Mouse (Mus musculus): ENCODE measurements around the gene Ccnjl. TPM values are rescaled to one million over a fixed set of nuclear protein-coding genes. Genes with fewer than 3 reads are reported as not detected.

Gene Ccnjl
- polyA plus RNA-seq, 1 experiment from 2014 or later, result 9.5 TPM

Other genes starting within 250 kb of the Ccnjl start
- gene Pttg1, start 102.5 kb upstream of the Ccnjl start, polyA plus RNA-seq (2014; fragmentation: Nextera tagmentation; extraction: Ambion mirVana), result 36.1 and 40.3 TPM in 2 replicates
- 64.2 and 65.2 TPM in 2 replicates for gene Slu7, start 95.0 kb upstream of the Ccnjl start, polyA plus RNA-seq (2014; fragmentation: Nextera tagmentation; extraction: Ambion mirVana)
- gene C1qtnf2, start 54.5 kb upstream of the Ccnjl start, polyA plus RNA-seq (2014; fragmentation: Nextera tagmentation; extraction: Ambion mirVana), result 3.6 and 13.2 TPM in 2 replicates
- gene 4933415A04Rik, start 58.3 kb downstream of the Ccnjl start, polyA plus RNA-seq (2014; fragmentation: Nextera tagmentation; extraction: Ambion mirVana), result 3.8 and 4.4 TPM in 2 replicates
- not detected in 2 replicates for gene Fabp6, start 72.8 kb downstream of the Ccnjl start, polyA plus RNA-seq (2014; fragmentation: Nextera tagmentation; extraction: Ambion mirVana)
- gene Pwwp2a, start 153.2 kb downstream of the Ccnjl start, polyA plus RNA-seq (2014; fragmentation: Nextera tagmentation; extraction: Ambion mirVana), result 41.7 and 45.2 TPM in 2 replicates
- gene Ttc1, start 219.2 kb downstream of the Ccnjl start, polyA plus RNA-seq (2014; fragmentation: Nextera tagmentation; extraction: Ambion mirVana), result 78.6 and 81.5 TPM in 2 replicates

All from neural tube, embryonic 14.5 days (tissue).